Mouse (Mus musculus): Measurements from ENCODE around the gene Asb16. TPM values are rescaled to one million over a fixed set of nuclear protein-coding genes. Genes with fewer than 3 reads are reported as not detected.
"Not testable (repeated sequence)": the region's sequence is repeated elsewhere in the genome, so short reads cannot be mapped to it uniquely, and the experiment has no call there.

Asb16 gene
- polyA plus RNA-seq, 1 experiment, result 0.37 TPM

DNA sequence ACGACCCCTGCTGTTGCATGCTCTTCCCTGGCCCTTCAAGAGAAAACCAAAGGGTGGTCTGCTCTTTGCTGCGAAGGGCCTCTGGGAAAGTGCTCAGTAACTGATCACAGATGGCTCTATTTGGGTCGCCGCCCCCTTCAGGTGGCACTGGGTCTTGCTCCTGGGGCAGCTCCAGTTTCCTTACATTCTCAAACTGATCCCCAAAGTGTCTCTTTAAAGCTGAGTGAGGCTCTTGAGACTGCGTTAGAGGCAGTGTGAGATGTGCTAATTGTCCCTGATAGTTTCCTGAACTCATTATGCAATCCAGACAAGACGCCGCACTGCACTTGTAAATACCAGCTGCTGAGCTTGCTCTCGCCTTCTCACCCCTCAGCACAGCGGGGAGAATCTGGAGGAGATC lies 11.0 kb upstream of the Asb16 start:
- no peak for TF ChIP-seq CTCF (IDR thresholded peaks at IDR 0.05; ENCODE audit: borderline replicate concordance, insufficient read depth, low read length)
- TF ChIP-seq POLR2A (IDR thresholded peaks at IDR 0.05; ENCODE audit: low read depth, low read length), result no peak
- no peak overlapping the region for H3K4me3 ChIP-seq (ENCODE audit: insufficient read depth, low read length)
- no peak overlapping the region for H3K27ac ChIP-seq (ENCODE audit: insufficient read depth, low read length)

GRCm38 (mm10) chr11:102258095-102258494 lies 10.4 kb upstream of the Asb16 start:
- no peak overlapping the region for H3K4me3 ChIP-seq (ENCODE audit: insufficient read depth, low read length)
- H3K4me1 ChIP-seq (ENCODE audit: control insufficient read depth, insufficient read depth, low read length), result no peaks in the 10 kb centered on the region
- no peak for TF ChIP-seq CTCF (IDR thresholded peaks at IDR 0.05; ENCODE audit: borderline replicate concordance, insufficient read depth, low read length)
- TF ChIP-seq POLR2A (IDR thresholded peaks at IDR 0.05; ENCODE audit: low read depth, low read length), result no peak
- H3K27ac ChIP-seq (ENCODE audit: insufficient read depth, low read length), result no peak overlapping the region

More for the DNA sequence above, 11.0 kb upstream of the Asb16 start:
- no peaks in the 10 kb centered on the region for H3K4me1 ChIP-seq (ENCODE audit: control insufficient read depth, insufficient read depth, low read length)

DNA sequence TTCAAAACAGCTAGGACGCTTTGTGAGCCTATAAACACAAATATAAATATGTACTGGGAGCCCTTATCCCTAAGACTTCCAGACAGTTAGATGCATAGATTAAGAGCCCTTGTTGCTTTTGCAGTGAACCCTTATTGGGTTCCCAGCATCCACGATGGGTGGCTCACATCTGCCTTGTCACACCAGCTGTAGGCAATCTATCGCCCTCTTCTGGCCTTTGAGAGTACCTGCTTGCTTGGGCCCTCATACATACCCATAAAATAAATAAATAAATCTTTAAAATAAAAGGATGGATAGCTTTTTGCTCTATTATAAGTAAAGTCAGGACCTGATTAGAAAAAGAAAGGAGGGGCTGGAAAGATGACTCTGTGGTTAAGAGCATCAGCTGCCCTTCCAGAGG lies 10.0 kb upstream of the Asb16 start:
- H3K4me1 ChIP-seq (ENCODE audit: control insufficient read depth, insufficient read depth, low read length), result no peaks in the 10 kb centered on the region
- no peak overlapping the region for H3K4me3 ChIP-seq (ENCODE audit: insufficient read depth, low read length)

GRCm38 (mm10) chr11:102263211-102263610 lies 5.3 kb upstream of the Asb16 start:
- Histone ChIP-seq H3K4me1 (ENCODE audit: control insufficient read depth, insufficient read depth, low read length) (no peaks in the 10 kb centered on the region), H3K4me3 (ENCODE audit: insufficient read depth, low read length) (no peak overlapping the region), H3K27ac (ENCODE audit: insufficient read depth, low read length) (no peak overlapping the region)
- TF ChIP-seq CTCF (IDR thresholded peaks at IDR 0.05; ENCODE audit: borderline replicate concordance, insufficient read depth, low read length) (no peak), POLR2A (IDR thresholded peaks at IDR 0.05; ENCODE audit: low read depth, low read length) (no peak)

More for the DNA sequence above, 10.0 kb upstream of the Asb16 start:
- no peak overlapping the region for H3K27ac ChIP-seq (ENCODE audit: insufficient read depth, low read length)
- TF ChIP-seq CTCF (IDR thresholded peaks at IDR 0.05; ENCODE audit: borderline replicate concordance, insufficient read depth, low read length), result no peak
- TF ChIP-seq POLR2A (IDR thresholded peaks at IDR 0.05; ENCODE audit: low read depth, low read length), result no peak

GRCm38 (mm10) chr11:102265816-102266215 lies 2.7 kb upstream of the Asb16 start:
- TF ChIP-seq POLR2A (IDR thresholded peaks at IDR 0.05; ENCODE audit: low read depth, low read length), result no peak
- no peak for TF ChIP-seq CTCF (IDR thresholded peaks at IDR 0.05; ENCODE audit: borderline replicate concordance, insufficient read depth, low read length)
- no peak overlapping the region for H3K4me3 ChIP-seq (ENCODE audit: insufficient read depth, low read length)
- no peak overlapping the region for H3K27ac ChIP-seq (ENCODE audit: insufficient read depth, low read length)
- H3K4me1 ChIP-seq (ENCODE audit: control insufficient read depth, insufficient read depth, low read length), result no peaks in the 10 kb centered on the region

DNA sequence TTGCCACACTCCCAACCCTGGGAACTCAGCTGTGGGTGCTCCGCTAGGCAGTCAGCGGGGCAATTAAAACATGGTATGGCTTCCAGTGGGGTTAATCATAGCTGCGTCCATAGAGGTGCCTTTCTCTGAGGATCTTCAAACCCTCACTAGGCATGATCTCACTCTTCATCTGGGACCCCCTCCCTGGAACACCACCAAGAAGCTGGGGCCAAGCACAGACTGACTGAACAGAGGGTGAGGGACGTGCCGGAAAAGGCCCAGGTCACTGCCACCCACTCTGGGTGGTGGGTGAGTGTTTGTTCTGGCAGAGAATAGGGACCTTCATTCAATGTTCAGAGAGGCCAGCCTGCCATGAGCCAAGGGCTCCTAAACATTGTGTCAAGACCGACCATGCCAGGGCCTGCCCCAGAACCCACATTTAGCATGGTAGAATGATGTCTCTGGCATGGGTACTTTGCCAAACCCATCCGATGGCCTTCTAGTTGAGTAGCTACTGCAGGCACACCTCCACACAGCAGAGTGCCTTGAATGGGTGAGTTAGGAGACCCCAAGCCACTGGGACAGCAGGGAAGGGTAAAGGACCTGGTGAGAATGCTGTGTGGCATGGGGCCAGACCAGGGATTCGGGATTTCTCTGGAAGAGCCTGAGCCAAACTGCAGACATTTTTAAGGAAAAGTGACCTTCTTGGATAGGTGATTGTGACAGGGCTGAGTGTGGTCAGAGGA lies 1.8 kb upstream of the Asb16 start:
- Histone ChIP-seq H3K27ac (ENCODE audit: insufficient read depth, low read length) (no peak overlapping the region), H3K4me3 (ENCODE audit: insufficient read depth, low read length) (no peak overlapping the region), H3K4me1 (ENCODE audit: control insufficient read depth, insufficient read depth, low read length) (no peaks in the 10 kb centered on the region)
- no peak for TF ChIP-seq POLR2A (IDR thresholded peaks at IDR 0.05; ENCODE audit: low read depth, low read length)
- TF ChIP-seq CTCF (IDR thresholded peaks at IDR 0.05; ENCODE audit: borderline replicate concordance, insufficient read depth, low read length), result no peak

DNA sequence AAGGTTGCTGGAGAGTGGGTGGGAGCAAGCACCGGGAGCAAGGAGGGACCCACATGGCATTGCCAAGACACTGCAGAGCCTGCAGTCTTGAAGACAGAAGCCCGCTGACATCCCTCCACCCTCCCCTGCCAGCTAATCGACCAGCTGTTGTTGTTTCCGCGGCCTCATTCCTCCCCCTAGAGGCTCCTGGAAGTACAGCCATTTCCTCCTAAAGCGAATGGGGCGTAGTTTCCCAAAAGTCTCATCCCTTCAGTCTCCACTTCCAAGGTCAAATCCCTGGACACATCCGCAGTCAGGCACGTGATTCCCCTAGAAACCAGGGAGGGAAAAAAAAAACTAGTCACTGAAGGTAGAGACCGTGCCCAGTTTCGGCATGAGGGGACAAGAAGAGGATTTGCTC lies 1.1 kb upstream of the Asb16 start:
- Histone ChIP-seq H3K4me1 (ENCODE audit: control insufficient read depth, insufficient read depth, low read length) (no peaks in the 10 kb centered on the region), H3K4me3 (ENCODE audit: insufficient read depth, low read length) (no peak overlapping the region), H3K27ac (ENCODE audit: insufficient read depth, low read length) (no peak overlapping the region)
- no peak for TF ChIP-seq POLR2A (IDR thresholded peaks at IDR 0.05; ENCODE audit: low read depth, low read length)
- TF ChIP-seq CTCF (IDR thresholded peaks at IDR 0.05; ENCODE audit: borderline replicate concordance, insufficient read depth, low read length), result peak; percentile 50

GRCm38 (mm10) chr11:102276411-102276915 lies 7.9 kb downstream of the Asb16 start:
- Histone ChIP-seq H3K27ac (ENCODE audit: insufficient read depth, low read length) (no peak overlapping the region), H3K4me3 (ENCODE audit: insufficient read depth, low read length) (no peak overlapping the region)
- no peak for TF ChIP-seq POLR2A (IDR thresholded peaks at IDR 0.05; ENCODE audit: low read depth, low read length)

DNA sequence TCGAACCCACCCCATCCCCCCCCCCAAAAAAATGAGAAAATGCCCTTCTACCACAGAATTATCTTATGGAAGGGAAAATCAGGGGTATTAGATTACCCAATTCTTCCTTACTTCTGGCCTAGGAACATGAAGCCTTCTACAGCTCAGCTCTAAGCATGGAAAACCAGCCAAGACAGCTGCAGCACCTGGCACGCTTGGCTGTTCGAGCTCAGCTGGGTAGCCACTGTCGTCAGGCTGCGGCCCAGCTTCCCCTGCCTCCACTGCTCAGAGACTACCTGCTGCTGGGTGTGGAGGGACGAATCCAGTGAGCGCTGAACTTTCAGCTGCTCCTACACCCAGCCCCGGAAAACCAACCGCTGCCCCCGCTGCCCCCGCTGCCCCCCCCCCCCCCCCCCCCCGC lies 9.2 kb downstream of the Asb16 start:
- Histone ChIP-seq H3K27ac (ENCODE audit: insufficient read depth, low read length) (no peak overlapping the region), H3K4me1 (ENCODE audit: control insufficient read depth, insufficient read depth, low read length) (no peaks in the 10 kb centered on the region), H3K4me3 (ENCODE audit: insufficient read depth, low read length) (no peak overlapping the region)
- no peak for TF ChIP-seq POLR2A (IDR thresholded peaks at IDR 0.05; ENCODE audit: low read depth, low read length)
- TF ChIP-seq CTCF (IDR thresholded peaks at IDR 0.05; ENCODE audit: borderline replicate concordance, insufficient read depth, low read length), result no peak

More at GRCm38 (mm10) chr11:102276411-102276915, 7.9 kb downstream of the Asb16 start:
- H3K4me1 ChIP-seq (ENCODE audit: control insufficient read depth, insufficient read depth, low read length), result no peaks in the 10 kb centered on the region

DNA sequence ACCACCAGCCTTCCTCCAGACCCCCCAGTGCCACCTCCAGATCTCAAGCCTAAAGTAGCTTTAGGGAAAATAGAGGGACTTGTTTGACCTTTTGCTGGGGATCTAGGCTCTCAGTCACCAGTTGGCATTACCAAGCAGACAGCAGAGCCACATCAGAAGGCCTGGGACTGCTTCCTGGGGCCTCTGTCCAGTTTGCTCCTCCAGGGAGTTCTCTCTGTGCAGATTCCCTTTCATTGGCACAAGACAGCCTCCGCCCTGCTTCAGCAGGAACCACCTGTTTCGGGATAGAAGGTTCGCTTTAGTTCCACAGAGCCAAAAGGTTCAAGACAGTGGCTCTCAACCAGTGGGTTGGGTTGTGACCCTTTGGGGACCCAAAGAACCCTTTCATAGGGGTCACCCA lies 11.1 kb downstream of the Asb16 start:
- no peak for TF ChIP-seq CTCF (IDR thresholded peaks at IDR 0.05; ENCODE audit: borderline replicate concordance, insufficient read depth, low read length)
- Histone ChIP-seq H3K4me1 (ENCODE audit: control insufficient read depth, insufficient read depth, low read length) (no peaks in the 10 kb centered on the region), H3K4me3 (ENCODE audit: insufficient read depth, low read length) (no peak overlapping the region), H3K27ac (ENCODE audit: insufficient read depth, low read length) (no peak overlapping the region)

- not testable (repeated sequence) for H3K4me3 ChIP-seq (ENCODE audit: insufficient read depth, low read length); H3K4me1 ChIP-seq (ENCODE audit: control insufficient read depth, insufficient read depth, low read length); H3K27ac ChIP-seq (ENCODE audit: insufficient read depth, low read length)
Observed at GRCm38 (mm10) chr11:102280267-102280666, 11.7 kb downstream of the Asb16 start.
